Mouse (Mus musculus) right cerebral cortex, postnatal 36 days (tissue): ENCODE results near the gene Cfap43.

ENCODE experiments used
- DNase-seq, 2 experiments: peaks; one replicate each; pipeline ENCODE4 v3.0.0; 2022; ENCODE audit warnings: low spot score in 2 of 2, mixed read lengths in 1 of 2

Gene Cfap43

DNA sequence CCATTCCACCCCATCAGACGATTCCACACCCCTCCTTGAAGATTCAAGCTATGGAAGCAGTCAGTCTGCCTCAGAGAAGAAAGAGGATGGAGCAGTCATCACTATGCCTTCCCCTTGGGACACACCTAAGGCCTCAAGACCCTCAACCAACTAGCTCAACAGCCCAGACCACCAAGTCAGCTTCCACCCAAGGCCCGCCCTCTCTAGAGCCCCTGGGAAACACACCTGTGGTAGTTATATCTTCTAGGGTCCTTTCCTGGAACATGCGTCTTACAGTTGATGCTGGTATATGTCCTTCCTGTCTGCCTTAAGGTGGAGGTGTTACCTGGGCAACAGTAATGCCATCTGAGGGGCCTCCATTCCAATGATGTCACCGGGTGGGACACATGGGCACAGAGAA lies 4.9 kb downstream of the Cfap43 start:
- no peak for DNase-seq

DNA sequence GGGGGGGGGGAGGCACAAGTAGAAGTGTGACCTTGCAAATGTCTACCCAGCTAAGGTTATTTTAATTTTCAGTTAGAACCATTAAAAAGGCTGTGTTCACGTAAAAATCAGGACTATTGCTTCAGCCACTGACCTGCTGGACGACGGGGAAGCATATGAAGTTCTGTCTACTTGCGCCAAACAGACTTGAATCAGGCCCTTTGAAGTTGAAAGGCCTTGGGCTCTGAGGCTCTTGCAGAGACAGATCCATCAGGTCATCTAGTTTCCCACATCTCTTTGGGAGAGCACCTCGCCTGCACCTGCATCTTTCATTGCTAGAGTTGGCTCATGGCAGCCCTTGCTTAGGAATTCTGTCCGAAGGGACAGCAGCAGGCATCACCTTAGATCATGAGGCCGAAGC lies 5.7 kb downstream of the Cfap43 start:
- DNase-seq: no peak

- DNase-seq: no peak
These were observed 8.3 kb downstream of the Cfap43 start for GRCm38 (mm10) chr19:47910751-47911150.

- no peak for DNase-seq
These were observed 8.9 kb downstream of the Cfap43 start for GRCm38 (mm10) chr19:47910117-47910618.

DNA sequence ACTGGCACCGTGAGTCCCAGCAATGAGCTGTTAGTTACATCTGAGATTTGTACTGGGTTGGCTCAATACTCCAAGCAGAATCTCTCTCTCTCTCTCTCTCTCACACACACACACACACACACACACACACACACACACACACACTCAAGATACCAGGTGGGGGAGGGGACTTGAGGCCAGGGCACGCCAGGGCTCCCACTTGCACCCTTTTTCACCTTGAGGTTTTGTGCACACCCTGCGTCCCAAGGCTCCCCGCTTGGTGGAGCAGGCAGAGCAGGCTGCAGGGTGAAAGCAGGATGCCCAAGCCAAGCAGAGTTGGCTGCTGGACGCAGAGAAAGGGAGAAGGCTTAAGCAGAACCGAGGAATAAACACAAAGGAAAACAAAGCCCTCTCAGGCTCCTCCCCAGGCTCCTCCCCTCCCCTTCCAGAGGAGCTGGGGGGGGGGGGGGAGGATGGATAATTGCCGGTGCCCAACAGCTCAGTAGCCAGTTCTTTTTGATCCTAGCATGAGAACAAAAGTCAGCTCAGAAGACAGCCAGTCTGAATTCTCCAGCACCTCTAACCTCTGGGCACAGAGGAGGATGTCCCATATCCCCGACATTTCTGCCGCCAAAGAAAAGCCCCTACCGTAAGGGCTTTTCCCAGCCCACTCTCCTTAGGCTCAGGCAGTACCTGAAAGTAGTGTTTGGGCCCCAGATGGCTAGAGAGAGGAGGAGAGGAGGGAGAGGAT lies 9.5 kb downstream of the Cfap43 start:
- no peak for DNase-seq

- DNase-seq: no peak
These were observed 10.1 kb downstream of the Cfap43 start for GRCm38 (mm10) chr19:47908961-47909371.

GRCm38 (mm10) chr19:47907596-47907995 lies 11.5 kb downstream of the Cfap43 start:
- no peak for DNase-seq

GRCm38 (mm10) chr19:47905603-47906002 lies 13.5 kb downstream of the Cfap43 start:
- no peak for DNase-seq

GRCm38 (mm10) chr19:47905081-47905480 lies 14.0 kb downstream of the Cfap43 start:
- no peak for DNase-seq

DNA sequence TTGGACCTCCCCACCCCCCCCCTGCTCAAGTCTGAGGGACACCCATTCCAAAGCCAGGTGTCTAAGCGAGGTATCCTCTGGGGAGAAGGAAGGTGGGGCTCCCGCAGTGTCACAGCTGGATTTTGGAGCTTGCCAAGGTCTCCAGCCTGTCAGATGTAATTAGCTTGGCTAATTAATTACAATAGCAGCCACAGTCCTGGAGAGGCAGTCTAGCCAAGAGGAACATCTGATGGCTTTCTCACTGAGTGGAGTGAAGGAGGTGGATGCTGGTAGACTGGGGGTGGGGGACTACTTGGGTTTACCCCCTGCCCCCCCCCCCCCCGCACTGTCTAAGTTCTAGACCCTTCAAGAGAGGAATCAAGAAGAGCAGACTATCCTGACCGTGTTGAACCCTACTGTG lies 15.4 kb downstream of the Cfap43 start:
- DNase-seq: no peak

DNA sequence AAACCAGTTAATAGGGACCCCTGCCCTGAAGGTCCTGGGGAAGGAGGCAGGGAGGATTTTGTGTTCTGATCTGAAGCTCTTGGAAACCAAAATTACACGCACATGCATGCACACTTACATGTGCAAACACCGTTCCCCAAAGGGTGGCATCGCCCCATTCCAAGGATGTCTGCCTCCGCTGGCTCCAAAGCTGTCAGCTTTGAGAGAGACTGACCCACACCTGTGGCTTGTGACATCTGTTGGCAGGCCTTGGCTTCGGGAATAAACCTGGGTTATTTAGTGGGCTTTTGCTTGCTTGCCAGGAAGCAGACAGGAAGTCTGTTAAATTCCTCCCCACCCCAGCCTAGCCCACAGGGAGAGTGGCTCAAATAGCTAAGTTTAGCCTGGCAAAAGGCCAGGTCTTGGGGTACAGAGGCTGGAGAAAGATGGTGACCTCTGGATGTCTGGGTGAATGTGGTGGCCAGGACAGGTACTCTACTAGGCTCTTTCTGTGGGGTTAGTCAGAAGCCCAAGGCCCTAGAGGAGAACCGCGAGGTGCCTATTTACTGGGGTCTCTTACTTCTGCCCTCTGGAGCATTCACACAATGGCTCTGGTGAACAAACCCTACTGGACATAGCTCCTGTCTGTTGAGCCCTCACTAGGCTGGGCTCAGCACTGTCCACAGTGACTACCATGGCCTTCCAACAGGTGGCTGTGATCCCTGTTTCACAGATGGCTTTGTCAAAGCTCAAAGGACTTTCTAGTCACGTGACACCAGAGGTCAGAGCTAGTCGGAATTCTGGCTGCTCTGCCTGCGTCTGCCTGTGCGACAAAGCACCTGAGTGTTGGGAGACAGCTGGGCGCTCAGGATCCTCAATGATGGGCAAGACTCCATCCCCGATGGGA lies 16.5 kb downstream of the Cfap43 start:
- DNase-seq: no peak

DNA sequence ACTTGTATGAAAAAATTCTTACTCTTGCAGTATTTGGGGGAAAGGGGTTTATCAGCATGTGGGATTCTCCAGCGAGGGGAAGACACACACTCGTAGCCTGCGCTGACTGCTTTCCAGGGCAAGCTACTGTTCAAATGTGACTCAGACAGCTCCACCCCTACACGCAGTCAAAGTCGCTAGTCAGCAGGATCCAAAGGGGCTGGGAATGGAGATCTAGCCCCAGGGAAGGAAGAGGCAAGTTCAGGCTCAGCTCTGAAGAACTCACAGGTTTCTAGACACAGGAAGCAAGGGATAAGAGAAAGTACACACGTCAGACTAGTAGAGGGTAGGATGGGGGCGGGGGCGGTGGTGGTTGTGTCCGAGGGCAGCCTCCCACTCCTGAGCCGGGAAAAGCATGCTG lies 18.5 kb downstream of the Cfap43 start:
- no peak for DNase-seq

- no peak for DNase-seq
These were observed 19.1 kb downstream of the Cfap43 start for GRCm38 (mm10) chr19:47900012-47900411.

DNA sequence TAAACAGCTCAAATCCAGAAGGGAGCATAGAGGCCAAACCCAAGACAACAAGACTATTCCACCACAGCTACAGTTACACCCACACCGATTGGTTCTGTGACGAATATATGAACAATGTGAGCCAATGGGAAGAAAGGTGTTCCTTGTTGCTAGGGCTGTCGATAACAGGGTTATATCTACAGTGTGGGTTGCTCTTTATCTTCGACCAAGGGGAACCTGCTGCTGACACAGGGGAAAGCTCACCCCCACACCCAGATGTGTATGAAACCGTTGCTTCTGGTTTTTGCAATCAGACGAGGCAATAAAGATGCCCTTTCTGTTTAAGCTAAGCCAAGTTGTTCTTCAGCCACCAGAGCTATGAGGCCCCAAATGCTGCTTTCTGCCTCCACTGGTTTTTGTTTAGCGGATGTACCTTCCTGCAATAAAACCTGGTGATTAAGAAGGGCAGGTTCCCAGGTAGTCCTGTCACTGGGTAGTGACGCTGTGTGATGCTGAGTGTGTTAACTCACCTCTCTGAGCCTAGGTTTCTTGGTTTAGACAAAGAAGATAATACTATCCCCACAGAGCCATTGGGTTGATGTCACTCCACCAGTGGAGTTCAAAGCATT lies 20.5 kb downstream of the Cfap43 start:
- no peak for DNase-seq

GRCm38 (mm10) chr19:47893092-47893491 lies 26.0 kb downstream of the Cfap43 start:
- no peak for DNase-seq

DNA sequence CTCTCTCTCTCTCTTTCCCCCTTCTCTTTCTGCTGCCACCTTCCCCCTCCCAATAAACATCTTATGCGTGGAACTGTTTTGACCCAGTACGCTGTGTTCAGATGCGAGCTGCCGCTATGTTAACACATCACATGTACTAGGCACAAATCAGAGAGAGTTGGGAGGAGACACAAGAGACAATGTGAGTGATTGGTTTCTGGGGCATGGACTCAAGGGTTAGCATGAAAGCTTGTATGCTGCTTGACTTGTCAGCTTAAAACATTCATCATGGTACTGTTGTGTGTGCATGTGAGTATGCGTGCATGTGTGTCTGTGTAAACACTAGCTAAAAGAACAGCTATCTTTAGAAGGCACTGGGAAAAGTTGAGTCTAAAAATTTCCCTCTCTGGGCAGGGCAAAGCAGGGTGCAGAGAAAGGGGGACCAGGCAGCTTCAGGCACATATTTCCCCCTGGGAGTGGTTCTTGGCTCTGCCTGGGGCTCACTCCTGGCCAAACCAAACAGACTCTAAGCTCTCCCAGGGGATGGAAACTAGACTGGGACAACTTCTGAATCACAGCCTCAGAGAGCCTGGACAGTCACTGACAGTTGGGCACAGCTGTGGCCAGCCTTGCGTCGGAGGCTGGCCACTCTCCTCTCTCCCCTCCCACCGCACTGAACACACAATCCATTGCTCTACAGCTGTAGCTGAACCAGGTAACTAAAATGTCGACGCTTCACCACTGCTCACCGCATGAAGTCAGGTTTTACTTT lies 27.4 kb downstream of the Cfap43 start:
- no peak for DNase-seq

GRCm38 (mm10) chr19:47890489-47891130 lies 28.5 kb downstream of the Cfap43 start:
- DNase-seq: no peak

DNA sequence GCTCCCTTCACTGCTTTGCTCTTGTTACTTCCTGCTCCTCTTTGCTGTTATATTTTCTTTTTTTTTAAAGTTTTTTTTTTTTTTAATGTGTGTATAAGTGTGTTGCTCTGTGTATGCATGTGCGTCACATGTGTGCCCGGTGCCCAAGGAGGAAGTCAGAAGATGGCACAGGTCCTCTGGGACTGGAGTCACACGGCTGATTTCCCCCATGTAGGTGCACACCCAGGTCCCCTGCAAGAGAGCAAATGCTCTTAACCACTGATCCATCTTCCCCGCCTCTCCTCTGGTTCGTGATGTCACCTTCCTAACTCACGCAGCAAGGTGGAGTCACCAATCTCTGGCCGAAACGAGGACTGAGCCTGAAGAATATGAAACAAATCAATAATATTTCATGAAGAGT lies 31.1 kb downstream of the Cfap43 start:
- DNase-seq: no peak

DNA sequence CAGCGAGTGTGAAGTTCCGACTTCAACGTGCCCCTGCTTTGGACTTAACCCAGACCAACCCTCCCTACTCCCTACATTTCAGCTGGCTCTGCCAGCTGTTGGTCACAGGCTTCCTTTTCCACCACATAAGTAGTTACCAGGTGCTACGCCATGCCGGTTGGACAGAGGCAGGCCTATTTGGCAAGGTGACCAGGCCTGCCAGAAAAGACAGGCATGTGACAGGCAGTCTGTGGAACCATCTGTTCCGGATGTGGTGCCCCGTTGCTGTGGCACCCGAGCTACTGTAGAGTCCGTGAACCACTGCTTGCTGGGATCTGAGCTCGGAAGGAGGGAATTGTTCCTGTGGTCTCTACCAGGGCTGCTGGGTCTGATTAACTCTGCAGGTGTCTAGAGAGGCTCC lies 31.7 kb downstream of the Cfap43 start:
- DNase-seq: no peak

GRCm38 (mm10) chr19:47886617-47887016 lies 32.5 kb downstream of the Cfap43 start:
- DNase-seq: no peak

- DNase-seq: no peak
These were observed 33.2 kb downstream of the Cfap43 start for GRCm38 (mm10) chr19:47885886-47886285.
